Mouse (Mus musculus) hindlimb bud, embryonic 11.5 days (tissue): ENCODE measurements around the gene Fbxw8.

Experiments used
- DNase-seq: peaks from one replicate; pipeline ENCODE4 v3.0.0-alpha.2; 2012; ENCODE audit warnings: low read depth, low spot score; ENCODE audit errors: extremely low spot score

The Fbxw8 gene

GRCm38 (mm10) chr5:118079354-118079753, 75.9 kb downstream of the Fbxw8 start:
- no peak for DNase-seq

DNA sequence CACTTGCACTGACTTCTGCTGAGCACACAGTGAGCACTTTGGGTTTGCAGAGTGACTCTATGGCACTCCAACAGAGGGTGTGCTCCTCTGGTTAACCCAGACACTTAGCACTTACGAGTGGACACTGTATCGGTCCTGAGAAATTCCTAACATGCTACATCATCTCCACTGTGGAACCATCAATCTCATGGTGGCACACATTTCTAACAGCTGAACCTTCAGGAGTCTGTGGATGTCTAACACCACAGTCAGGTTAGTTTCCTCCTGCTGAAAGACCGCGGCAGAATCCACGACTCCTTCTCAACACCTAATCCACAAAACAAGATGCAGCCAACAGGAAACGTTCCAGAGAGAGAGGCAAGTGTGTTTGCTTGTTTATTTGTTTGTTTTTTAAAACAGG, 76.7 kb downstream of the Fbxw8 start:
- DNase-seq: no peak

GRCm38 (mm10) chr5:118076721-118077592, 78.3 kb downstream of the Fbxw8 start:
- no peak for DNase-seq

DNA sequence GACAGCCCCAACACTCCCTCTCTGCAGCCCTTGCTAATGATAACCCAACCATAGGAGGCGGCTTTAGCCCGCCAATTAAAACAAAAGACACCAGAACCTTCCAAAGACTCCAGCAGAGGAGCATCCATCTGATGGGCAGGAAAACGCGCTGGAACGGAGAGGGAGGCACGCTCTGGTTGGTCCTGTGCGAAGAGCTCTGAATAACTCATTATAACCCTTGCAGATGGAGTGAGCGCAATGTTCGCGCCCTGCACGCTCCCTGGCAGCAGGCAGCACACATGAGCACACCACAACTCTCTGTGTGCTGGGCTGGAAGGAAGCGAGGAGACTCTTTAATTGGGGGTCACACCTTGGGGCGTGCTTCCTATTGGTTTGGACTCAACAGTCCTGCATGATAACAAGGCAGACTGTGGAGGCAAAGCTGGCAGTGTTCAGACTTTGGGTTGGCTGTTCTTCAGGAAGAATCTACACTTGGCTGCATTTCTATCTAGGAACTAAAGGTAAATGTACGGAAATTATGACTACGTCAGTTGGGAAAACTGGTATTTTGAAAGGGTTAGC, 82.0 kb downstream of the Fbxw8 start:
- DNase-seq: no peak

DNA sequence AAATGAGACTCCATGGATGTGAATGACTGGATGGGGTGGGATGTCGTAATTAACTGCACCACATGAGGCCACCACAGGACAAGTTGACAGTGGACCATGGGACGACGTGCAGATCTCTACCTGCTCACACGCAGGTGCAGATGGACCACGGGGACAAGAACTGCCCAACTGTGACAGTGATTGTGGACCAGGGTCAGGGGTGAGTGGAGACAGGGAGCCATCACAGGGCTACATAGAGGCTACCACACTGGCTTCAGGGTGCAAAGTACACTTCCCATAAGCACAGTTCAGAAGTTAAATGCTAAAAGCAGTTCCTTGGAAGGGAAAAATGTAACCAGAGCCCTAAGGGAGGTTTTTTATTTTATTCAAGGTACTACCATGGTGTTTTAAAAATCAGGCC, 83.5 kb downstream of the Fbxw8 start:
- DNase-seq: no peak

DNA sequence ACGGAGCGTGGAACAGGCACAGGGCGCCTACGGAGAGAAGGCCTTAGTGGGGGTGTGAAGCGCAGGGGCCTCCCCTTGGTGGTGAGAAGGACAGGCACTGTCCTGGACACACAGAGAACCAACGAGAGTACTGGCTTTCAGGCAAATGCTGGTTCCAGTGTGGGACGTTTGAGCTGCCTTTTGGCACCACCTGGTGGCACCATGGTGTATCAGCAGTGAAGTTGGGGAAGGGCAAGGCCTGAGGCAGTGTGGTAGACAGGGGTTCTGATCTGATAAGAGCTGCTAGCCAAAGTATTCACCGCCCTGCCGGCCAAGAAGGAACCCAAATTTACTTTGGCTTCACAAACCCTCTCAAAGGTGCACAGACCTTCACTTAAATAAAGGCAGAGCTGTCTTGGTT, 85.9 kb downstream of the Fbxw8 start:
- DNase-seq: no peak

GRCm38 (mm10) chr5:118067984-118068494, 87.2 kb downstream of the Fbxw8 start:
- DNase-seq: no peak

- DNase-seq: no peak
Observed at GRCm38 (mm10) chr5:118067572-118067971, 87.7 kb downstream of the Fbxw8 start.

- no peak for DNase-seq
Observed at GRCm38 (mm10) chr5:118066828-118067227, 88.4 kb downstream of the Fbxw8 start.

DNA sequence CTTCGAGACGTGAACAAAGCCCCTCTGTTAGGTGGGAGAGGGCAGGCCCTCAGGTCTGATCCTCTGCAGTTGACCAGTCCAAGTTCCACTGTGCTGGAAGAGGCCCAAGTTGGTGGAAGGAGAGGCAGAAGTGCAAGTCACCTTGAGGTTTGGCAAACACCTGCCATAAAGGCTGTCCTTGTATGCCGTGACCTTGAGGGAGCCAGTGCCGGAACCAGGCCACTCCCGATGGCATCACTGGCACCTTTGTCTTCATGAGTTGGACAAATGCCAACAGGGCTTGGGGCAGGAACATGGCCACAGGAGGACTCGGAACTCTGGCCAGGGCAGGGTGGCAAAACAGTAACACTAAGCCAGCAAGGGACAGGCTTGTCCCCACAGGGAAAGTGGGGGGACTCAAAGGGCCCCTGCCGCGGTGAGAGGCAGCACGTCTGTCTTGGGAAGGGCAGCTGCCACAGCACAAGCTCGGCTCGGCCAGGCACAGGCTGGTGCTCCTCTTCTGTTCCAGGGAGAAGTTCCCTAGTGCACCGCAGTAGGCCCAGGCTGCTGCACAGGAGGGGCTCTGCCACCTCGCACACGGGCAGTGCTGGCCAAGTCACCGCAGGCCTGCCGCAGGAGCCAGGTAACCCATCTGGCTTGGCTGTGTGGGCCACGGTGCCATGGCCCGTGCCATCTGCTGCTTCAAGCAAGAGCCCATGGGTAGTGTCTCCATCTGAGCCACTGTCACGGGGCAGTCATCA, 89.6 kb downstream of the Fbxw8 start:
- DNase-seq: no peak

DNA sequence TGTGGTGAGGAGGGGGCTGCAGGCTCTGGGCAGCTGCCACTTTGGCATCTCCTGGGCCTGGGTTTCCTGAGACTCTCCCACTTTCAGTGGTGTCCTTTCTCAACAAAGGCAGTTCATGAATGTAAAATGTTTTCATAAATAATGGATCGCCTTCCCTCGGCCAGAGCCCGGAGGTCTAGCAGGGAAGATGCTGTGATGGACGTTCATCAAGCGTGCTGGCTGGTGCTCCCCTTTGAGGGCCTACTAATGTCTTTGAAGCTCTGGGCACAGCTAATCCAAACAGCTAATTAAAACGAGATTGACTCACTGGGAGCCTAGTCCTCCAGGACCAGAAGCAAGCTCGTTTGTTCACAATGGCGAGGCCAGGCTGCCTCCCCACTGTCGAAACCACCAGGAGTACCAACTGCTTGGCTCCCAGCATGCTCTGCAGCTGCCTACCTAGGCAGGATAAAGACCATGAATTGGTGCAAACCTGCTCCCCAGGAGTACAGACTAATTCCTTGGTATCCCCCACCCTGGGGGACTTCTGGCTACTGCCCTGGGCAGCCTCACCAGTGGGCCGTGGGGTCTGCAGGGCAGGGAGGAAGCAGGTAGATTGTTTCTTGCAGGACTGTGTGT, 90.9 kb downstream of the Fbxw8 start:
- DNase-seq: no peak

DNA sequence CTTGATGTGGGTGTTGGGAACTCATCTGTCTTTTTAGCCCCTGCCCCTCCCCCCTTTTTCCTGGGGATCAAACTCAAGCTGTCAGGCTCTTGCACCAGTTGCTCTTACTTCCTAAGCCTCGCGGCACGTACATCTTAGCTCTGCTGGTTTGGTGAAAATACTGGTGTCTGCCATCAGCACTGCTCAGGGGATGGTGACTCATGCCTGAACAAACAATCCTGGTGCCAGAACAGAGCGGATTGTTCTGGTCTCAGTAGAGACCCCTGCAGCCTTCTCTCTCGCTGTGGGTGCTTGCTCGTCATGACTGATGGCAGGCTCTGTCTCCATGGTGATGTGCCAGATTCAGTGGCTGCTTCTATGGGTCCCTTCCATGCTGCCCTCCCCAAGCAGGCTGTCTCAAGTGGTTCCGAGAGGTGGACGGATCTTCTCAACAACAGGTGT, 92.1 kb downstream of the Fbxw8 start:
- no peak for DNase-seq

DNA sequence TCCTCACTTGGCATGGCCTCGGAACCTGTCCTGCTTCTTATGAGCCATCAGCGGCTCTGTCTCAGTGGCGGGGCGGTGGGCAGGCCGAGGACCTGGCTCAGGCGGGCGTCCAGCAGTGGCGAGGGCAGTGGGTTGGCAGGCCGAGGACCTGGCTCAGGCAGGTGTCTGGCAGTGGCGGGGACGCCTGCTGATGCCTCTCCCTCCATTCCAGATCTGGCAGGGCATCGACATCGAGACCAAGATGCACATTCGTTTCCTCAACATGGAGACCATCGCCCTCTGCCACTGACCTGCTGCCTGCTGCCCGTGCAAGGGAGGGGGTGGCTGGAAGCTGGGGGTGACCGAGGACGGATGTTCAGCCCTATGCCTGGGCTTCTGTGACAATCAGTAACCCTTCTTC, 93.9 kb downstream of the Fbxw8 start:
- no peak for DNase-seq

DNA sequence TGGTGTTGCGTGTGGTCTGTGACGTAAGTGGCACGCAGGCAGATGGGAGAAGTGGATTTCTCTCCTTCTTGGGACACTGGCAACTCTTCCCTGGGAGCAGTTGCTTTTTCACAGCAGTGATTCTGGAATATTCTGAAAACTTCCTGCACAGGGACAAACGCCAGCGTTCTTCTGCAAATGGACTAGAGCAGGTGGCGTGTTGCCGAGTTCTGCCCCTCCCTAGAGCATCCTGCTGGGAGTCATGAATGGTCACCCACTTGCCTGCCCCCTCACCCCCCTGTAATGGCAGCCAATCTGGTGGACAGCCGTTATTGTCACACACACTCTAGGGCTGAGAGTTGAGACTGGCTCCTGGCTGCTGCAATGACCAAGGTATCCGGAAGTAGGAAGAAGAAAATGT, 95.6 kb downstream of the Fbxw8 start:
- DNase-seq: no peak

DNA sequence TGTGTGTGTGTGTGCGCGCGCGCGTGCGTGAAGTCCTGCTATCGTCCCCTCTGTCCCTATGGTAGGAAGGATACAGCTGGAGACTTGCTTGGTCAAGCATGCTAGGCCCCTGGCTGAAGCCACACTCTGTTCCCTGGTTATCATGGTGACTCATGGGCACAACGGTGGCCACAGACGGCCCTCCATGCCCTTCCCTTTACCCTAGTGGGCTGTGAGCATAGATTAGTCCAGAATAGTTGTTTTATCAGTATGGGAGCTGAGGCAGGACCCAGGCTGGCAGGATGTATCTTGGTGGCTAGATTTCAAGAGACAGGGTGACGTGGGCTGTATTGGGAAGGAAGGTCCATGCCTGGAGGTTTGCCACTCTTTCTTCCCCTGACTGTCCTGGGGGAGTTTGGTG, 96.4 kb downstream of the Fbxw8 start:
- DNase-seq: no peak

DNA sequence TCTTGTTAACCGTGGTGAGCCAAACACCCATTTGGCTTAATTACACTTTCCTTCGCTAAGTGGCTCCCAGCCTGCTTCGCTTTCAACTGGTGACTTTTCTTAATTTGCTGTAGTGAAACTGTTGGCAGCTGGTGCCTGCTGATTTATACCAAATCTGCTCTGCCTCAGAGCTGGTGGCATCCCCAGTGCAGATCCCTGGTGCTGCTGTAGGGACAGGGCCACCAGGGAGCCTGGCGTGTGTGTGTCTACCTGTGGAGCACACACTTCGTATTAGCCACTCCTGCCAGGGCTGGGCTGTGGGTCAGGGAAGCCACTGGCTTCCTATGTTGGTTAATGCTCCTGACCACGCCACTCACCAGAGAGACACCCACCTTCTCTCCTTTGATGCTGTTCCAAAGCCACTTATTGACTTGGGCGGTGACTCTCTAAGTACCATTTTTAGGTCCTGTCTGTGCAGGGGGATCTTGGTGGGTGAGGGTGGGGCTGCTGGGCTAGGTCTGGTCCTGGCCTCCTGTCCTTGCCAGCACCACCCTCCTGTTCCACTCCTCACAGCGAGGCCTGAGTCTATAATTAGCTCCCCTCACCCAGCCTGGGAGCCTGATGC, 97.7 kb downstream of the Fbxw8 start:
- no peak for DNase-seq

- DNase-seq: no peak
Observed at GRCm38 (mm10) chr5:118053205-118053604, 102.1 kb downstream of the Fbxw8 start.

GRCm38 (mm10) chr5:118051981-118052662, 103.1 kb downstream of the Fbxw8 start:
- DNase-seq: no peak

DNA sequence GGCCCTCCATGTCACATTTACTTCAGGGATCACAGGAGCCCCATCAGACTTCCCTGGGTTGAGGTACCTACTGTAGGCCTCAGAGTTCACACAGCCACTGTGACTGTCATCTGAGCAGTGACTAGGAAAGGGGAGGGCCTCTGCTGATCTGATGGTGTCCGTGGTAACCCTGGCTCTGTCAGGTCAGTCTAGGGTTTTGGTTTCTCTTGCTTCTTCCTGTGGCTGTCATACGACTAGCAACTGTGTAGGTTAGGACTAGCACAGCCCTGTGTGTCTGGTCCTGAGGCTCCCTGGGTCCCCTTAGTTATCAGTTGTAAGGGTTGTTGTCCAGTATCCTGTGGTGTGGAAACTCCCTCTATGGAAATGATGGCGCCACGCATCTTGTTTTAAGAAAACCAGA, 104.5 kb downstream of the Fbxw8 start:
- no peak for DNase-seq

DNA sequence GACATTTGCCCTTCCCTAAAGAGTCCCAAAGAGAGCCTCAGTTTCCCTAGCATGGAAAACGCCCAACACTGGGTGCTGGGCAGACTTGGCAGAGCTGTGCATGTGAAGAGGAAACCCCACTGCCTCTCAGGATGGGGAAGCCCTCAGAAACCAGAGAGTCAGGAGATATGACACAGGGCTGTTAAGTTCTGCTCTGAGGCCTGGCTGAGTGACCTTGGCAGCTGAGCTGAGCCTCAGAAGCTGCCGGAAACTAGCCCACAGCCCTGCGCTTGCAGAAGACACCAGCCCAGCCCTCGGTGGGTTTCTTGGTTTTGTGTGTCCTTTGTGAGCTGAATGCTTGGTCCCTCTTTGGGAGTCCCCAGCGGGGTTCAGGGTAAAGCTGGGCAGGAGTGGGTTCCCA, 106.3 kb downstream of the Fbxw8 start:
- no peak for DNase-seq
